Mouse (Mus musculus): Measurements from ENCODE around the gene Gm21964. TPM values are rescaled to one million over a fixed set of nuclear protein-coding genes. Genes with fewer than 3 reads are reported as not detected.

Gm21964 gene
- polyA plus RNA-seq, 1 experiment from 2014 or later = not detected

DNA sequence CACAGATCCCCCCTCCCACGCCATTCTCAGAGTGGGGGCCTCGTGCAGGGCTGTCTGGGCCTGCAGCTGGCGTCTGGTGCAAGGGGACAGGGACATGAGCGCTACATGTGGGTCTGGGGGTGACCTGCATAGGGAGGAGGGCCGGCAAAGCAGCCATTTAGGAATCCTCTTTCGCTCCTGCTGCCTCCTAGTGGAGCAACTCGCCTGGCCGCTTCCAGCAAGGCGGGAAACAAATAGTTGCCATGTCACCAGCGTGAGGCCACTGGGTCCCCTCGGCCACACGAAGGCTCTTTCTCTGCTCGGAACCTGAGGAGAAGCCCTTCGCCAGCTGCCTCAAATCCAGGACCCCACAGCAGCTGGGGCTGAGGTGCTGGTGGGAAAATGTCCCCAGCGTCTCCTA lies 669 bp downstream of the Gm21964 start:
- Histone ChIP-seq H3K4me2 (replicated peaks) (no peak overlapping the region), H3K4me1 (no peaks in the 10 kb centered on the region), H3K9me3 (replicated peaks) (no peaks in the 10 kb centered on the region), H3K4me3 (no peak overlapping the region), H3K9ac (no peak overlapping the region), H3K27me3 (no peaks in the 10 kb centered on the region), H3K27ac (no peak overlapping the region), H3K36me3 (no peaks in the 10 kb centered on the region)
- ATAC-seq (ENCODE audit: low FRiP score) = no peak
- 87% methylated on average over 15 of the region's 15 CpGs for WGBS

- ATAC-seq (ENCODE audit: low FRiP score) = no peak
- Histone ChIP-seq H3K36me3 (no peaks in the 10 kb centered on the region), H3K27ac (no peak within 1 kb of the TSS), H3K4me3 (no peak within 1 kb of the TSS), H3K9ac (no peak within 1 kb of the TSS), H3K4me2 (replicated peaks) (no peak within 1 kb of the TSS), H3K9me3 (replicated peaks) (no peaks in the 10 kb centered on the region), H3K27me3 (no peaks in the 10 kb centered on the region), H3K4me1 (no peaks in the 10 kb centered on the region)
- 78% methylated on average over 2 of the region's 3 CpGs for WGBS
Observed at GRCm38 (mm10) chr8:110102653-110103052, 1.6 kb downstream of the Gm21964 start, which contains the start of gene Gm17720. TSS of gene Gm17720 (minus strand) at chr8:110102753.

- 43% methylated on average over 6 of the region's 6 CpGs for WGBS
Observed at GRCm38 (mm10) chr8:110119715-110120114, 18.7 kb downstream of the Gm21964 start.

GRCm38 (mm10) chr8:110130537-110130936 lies 29.5 kb downstream of the Gm21964 start:
- Histone ChIP-seq H3K9ac (no peak overlapping the region), H3K4me1 (no peaks in the 10 kb centered on the region), H3K4me2 (replicated peaks) (no peak overlapping the region), H3K9me3 (replicated peaks) (no peaks in the 10 kb centered on the region), H3K4me3 (no peak overlapping the region), H3K27me3 (no peaks in the 10 kb centered on the region), H3K27ac (no peak overlapping the region), H3K36me3 (no peaks in the 10 kb centered on the region)
- 24% methylated on average over 13 of the region's 13 CpGs for WGBS
- ATAC-seq (ENCODE audit: low FRiP score) = no peak

More at GRCm38 (mm10) chr8:110119715-110120114, 18.7 kb downstream of the Gm21964 start:
- H3K9me3 ChIP-seq (replicated peaks) = no peaks in the 10 kb centered on the region
- no peak overlapping the region for H3K4me3 ChIP-seq
- no peak overlapping the region for H3K4me2 ChIP-seq (replicated peaks)
- H3K4me1 ChIP-seq = no peaks in the 10 kb centered on the region
- no peak for ATAC-seq (ENCODE audit: low FRiP score)
- H3K27ac ChIP-seq = no peak overlapping the region
- H3K9ac ChIP-seq = no peak overlapping the region
- no peaks in the 10 kb centered on the region for H3K27me3 ChIP-seq
- no peaks in the 10 kb centered on the region for H3K36me3 ChIP-seq

- Histone ChIP-seq H3K9ac (no peak overlapping the region), H3K4me2 (replicated peaks) (no peak overlapping the region), H3K27ac (no peak overlapping the region), H3K27me3 (no peaks in the 10 kb centered on the region), H3K36me3 (no peaks in the 10 kb centered on the region), H3K4me3 (no peak overlapping the region), H3K4me1 (no peaks in the 10 kb centered on the region), H3K9me3 (replicated peaks) (no peaks in the 10 kb centered on the region)
- ATAC-seq (ENCODE audit: low FRiP score) = no peak
- 90% methylated on average over 8 of the region's 8 CpGs for WGBS
Observed at GRCm38 (mm10) chr8:110134236-110134635, 33.2 kb downstream of the Gm21964 start.

GRCm38 (mm10) chr8:110135515-110135914 lies 34.5 kb downstream of the Gm21964 start:
- H3K27ac ChIP-seq = no peak overlapping the region
- no peaks in the 10 kb centered on the region for H3K27me3 ChIP-seq
- no peaks in the 10 kb centered on the region for H3K9me3 ChIP-seq (replicated peaks)
- ATAC-seq (ENCODE audit: low FRiP score) = no peak
- no peaks in the 10 kb centered on the region for H3K36me3 ChIP-seq
- H3K9ac ChIP-seq = no peak overlapping the region
- H3K4me3 ChIP-seq = no peak overlapping the region
- no peak overlapping the region for H3K4me2 ChIP-seq (replicated peaks)
- 76% methylated on average over 7 of the region's 7 CpGs for WGBS
- H3K4me1 ChIP-seq = no peaks in the 10 kb centered on the region

DNA sequence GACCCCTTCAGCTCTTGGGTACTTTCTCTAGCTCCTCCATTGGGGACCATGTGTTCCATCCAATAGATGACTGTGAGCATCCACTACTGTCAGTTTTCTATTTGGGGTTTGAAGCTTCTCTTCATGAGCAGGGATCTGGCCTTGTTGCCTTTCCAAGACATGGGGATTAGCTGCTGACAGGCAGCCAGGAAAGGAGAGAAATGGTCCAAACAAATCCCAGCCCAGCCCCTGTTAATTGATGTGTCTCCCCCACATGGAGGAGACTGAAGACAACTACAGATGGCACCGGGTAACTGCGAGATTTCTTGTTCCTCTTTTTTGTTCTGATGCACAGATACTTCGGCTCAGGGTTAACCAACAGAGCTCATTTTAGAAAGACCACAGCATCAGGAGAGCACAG lies 39.1 kb downstream of the Gm21964 start:
- Histone ChIP-seq H3K36me3 (no peaks in the 10 kb centered on the region), H3K4me2 (replicated peaks) (no peak overlapping the region), H3K27me3 (no peaks in the 10 kb centered on the region), H3K9me3 (replicated peaks) (no peaks in the 10 kb centered on the region), H3K27ac (no peak overlapping the region), H3K4me3 (no peak overlapping the region), H3K4me1 (no peaks in the 10 kb centered on the region), H3K9ac (no peak overlapping the region)
- 81% methylated on average over 3 of the region's 3 CpGs for WGBS
- ATAC-seq (ENCODE audit: low FRiP score) = no peak

GRCm38 (mm10) chr8:110140770-110141169 lies 39.8 kb downstream of the Gm21964 start:
- no peak for ATAC-seq (ENCODE audit: low FRiP score)
- Histone ChIP-seq H3K27ac (no peak overlapping the region), H3K36me3 (no peaks in the 10 kb centered on the region), H3K4me1 (no peaks in the 10 kb centered on the region), H3K4me3 (no peak overlapping the region), H3K4me2 (replicated peaks) (no peak overlapping the region), H3K9me3 (replicated peaks) (no peaks in the 10 kb centered on the region), H3K9ac (no peak overlapping the region), H3K27me3 (no peaks in the 10 kb centered on the region)
- 66% methylated on average over 4 of the region's 4 CpGs for WGBS

DNA sequence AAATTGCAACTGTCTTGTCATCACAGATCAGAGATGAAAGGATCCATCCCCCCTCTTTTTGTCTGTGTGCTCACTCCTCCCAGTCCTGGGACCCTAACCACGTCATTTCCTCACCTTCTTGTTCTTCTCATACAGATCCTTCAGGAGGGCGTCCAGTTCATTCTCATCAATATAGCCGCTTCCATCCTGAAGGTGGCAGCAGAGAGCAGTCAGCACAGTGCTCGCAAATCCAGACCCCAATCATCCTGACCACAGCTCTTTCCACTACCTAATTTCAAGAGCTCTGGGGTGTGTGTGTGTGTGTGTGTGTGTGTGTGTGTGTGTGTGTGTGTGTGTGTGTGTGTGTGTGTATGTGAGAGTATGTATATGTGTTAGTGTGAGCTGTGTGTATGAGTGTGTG lies 44.5 kb downstream of the Gm21964 start:
- H3K27me3 ChIP-seq = no peaks in the 10 kb centered on the region

GRCm38 (mm10) chr8:110152951-110153350 lies 51.9 kb downstream of the Gm21964 start:
- Histone ChIP-seq H3K4me3 (no peak overlapping the region), H3K4me1 (no peaks in the 10 kb centered on the region; the same call in 1 of the 2 replicates), H3K4me2 (replicated peaks) (no peak overlapping the region), H3K9ac (no peak overlapping the region), H3K27me3 (no peaks in the 10 kb centered on the region), H3K27ac (no peak overlapping the region), H3K36me3 (no peaks in the 10 kb centered on the region), H3K9me3 (replicated peaks) (no peaks in the 10 kb centered on the region)
- WGBS = 72% methylated on average over 6 of the region's 6 CpGs
- ATAC-seq (ENCODE audit: low FRiP score) = no peak

More for the DNA sequence above, 44.5 kb downstream of the Gm21964 start:
- Histone ChIP-seq H3K4me3 (no peak overlapping the region), H3K4me1 (no peaks in the 10 kb centered on the region), H3K27ac (no peak overlapping the region), H3K9me3 (replicated peaks) (no peaks in the 10 kb centered on the region), H3K36me3 (no peaks in the 10 kb centered on the region), H3K9ac (no peak overlapping the region), H3K4me2 (replicated peaks) (no peak overlapping the region)
- ATAC-seq (ENCODE audit: low FRiP score) = peak; percentile 40; the same call in 1 of the 2 replicates
- WGBS = 2% methylated on average over 4 of the region's 4 CpGs

Other genes with a start within 250 kb of the Gm21964 start
- gene Phlpp2, start 232.7 kb upstream of the Gm21964 start, polyA plus RNA-seq (2016; fragmentation: Nextera tagmentation; extraction: Ambion mirVana) = 2.7 and 3.5 TPM in 2 replicates
- 1.3 and 2.5 TPM in 2 replicates for gene Marveld3, start 139.0 kb upstream of the Gm21964 start, polyA plus RNA-seq (2016; fragmentation: Nextera tagmentation; extraction: Ambion mirVana)
- gene Tat, start 110.8 kb upstream of the Gm21964 start, polyA plus RNA-seq (2016; fragmentation: Nextera tagmentation; extraction: Ambion mirVana) = not detected in 2 replicates
- gene Chst4, start 61.5 kb upstream of the Gm21964 start, polyA plus RNA-seq (2016; fragmentation: Nextera tagmentation; extraction: Ambion mirVana) = not detected in 2 replicates
- 12.2 and 12.8 TPM in 2 replicates for gene Zfp612, start 21.5 kb upstream of the Gm21964 start, polyA plus RNA-seq (2016; fragmentation: Nextera tagmentation; extraction: Ambion mirVana)
- not detected in 2 replicates for gene Gm17720, start 1.5 kb downstream of the Gm21964 start, polyA plus RNA-seq (2016; fragmentation: Nextera tagmentation; extraction: Ambion mirVana)
- gene Calb2, start 67.0 kb downstream of the Gm21964 start, polyA plus RNA-seq (2016; fragmentation: Nextera tagmentation; extraction: Ambion mirVana) = 23.9 and 28.8 TPM in 2 replicates
- 10.5 and 11.3 TPM in 2 replicates for gene Cmtr2, start 114.5 kb downstream of the Gm21964 start, polyA plus RNA-seq (2016; fragmentation: Nextera tagmentation; extraction: Ambion mirVana)
- gene Hydin, start 165.8 kb downstream of the Gm21964 start, polyA plus RNA-seq (2016; fragmentation: Nextera tagmentation; extraction: Ambion mirVana) = 0.30 and 0.40 TPM in 2 replicates

Data from hindbrain, embryonic 12.5 days (tissue).